In genomic region chr15:80014321-80015210, GRCm38 (mm10) we compare ENCODE assay signal across 8 mouse cellular contexts. TPM values are rescaled to one million over a fixed set of nuclear protein-coding genes. Genes with fewer than 3 reads are reported as not detected.
DNase-seq lines count a peak whose midpoint lies in the region; ATAC-seq lines count a peak whose summit lies in the region.

Pdgfb (minus strand) TSS chr15:80014977.

- H3K36me3 ChIP-seq in forebrain, embryonic 12.5 days (replicated peaks), result no peaks in the 10 kb centered on the region
- no peaks in the 10 kb centered on the region for H3K36me3 ChIP-seq in heart, embryonic 15.5 days
- H3K36me3 ChIP-seq in liver, embryonic 15.5 days (replicated peaks), result no peaks in the 10 kb centered on the region
- no peaks in the 10 kb centered on the region for H3K36me3 ChIP-seq in neural tube, embryonic 12.5 days

- peaks cover 33% of the 10 kb centered on the region for H3K4me1 ChIP-seq in forebrain, embryonic 12.5 days
- H3K4me1 ChIP-seq in heart, embryonic 15.5 days (replicated peaks), result peaks cover 42% of the 10 kb centered on the region
- peaks cover 24% of the 10 kb centered on the region for H3K4me1 ChIP-seq in liver, embryonic 15.5 days (replicated peaks)
- peaks cover 35% of the 10 kb centered on the region for H3K4me1 ChIP-seq in neural tube, embryonic 12.5 days

- no peaks in the 10 kb centered on the region for H3K9me3 ChIP-seq in forebrain, embryonic 12.5 days
- no peaks in the 10 kb centered on the region for H3K9me3 ChIP-seq in heart, embryonic 15.5 days (replicated peaks)
- no peaks in the 10 kb centered on the region for H3K9me3 ChIP-seq in liver, embryonic 15.5 days (replicated peaks)
- H3K9me3 ChIP-seq in neural tube, embryonic 12.5 days, result no peaks in the 10 kb centered on the region

- H3K4me3 ChIP-seq in forebrain, embryonic 12.5 days (replicated peaks), result peak within 1 kb of the TSS; percentile 61
- H3K4me3 ChIP-seq in heart, embryonic 15.5 days, result peak within 1 kb of the TSS; percentile 60
- peak within 1 kb of the TSS; percentile 53 for H3K4me3 ChIP-seq in liver, embryonic 15.5 days (replicated peaks)
- peak within 1 kb of the TSS; percentile 55 for H3K4me3 ChIP-seq in neural tube, embryonic 12.5 days

- H3K27me3 ChIP-seq in forebrain, embryonic 12.5 days, result peaks cover 81% of the 10 kb centered on the region
- peaks cover 71% of the 10 kb centered on the region for H3K27me3 ChIP-seq in heart, embryonic 15.5 days
- peaks cover 71% of the 10 kb centered on the region for H3K27me3 ChIP-seq in liver, embryonic 15.5 days
- peaks cover 72% of the 10 kb centered on the region for H3K27me3 ChIP-seq in neural tube, embryonic 12.5 days (replicated peaks)

- no peak for ATAC-seq in forebrain, embryonic 12.5 days (ENCODE audit: low FRiP score)
- 0 out of 2 replicates have a peak, but pooled peaks have one; percentile 16 for ATAC-seq in heart, embryonic 15.5 days (replicated peaks; ENCODE audit: insufficient number of reproducible peaks, insufficient read depth, low FRiP score, low read depth)
- ATAC-seq in liver, embryonic 15.5 days (ENCODE audit: insufficient read depth), result no peak
- ATAC-seq in neural tube, embryonic 12.5 days (ENCODE audit: low FRiP score, low read depth), result no peak

- WGBS in forebrain, embryonic 12.5 days, result under 1% methylated on average over 59 of the region's 60 CpGs
- WGBS in heart, embryonic 15.5 days, result 2% methylated on average over 60 of the region's 60 CpGs
- WGBS in liver, embryonic 15.5 days (ENCODE audit: insufficient replicate concordance), result 1% methylated on average over 60 of the region's 60 CpGs
- under 1% methylated on average over 60 of the region's 60 CpGs for WGBS in neural tube, embryonic 12.5 days

- H3K27ac ChIP-seq in forebrain, embryonic 12.5 days, result no peak within 1 kb of the TSS
- peak within 1 kb of the TSS; percentile 62 for H3K27ac ChIP-seq in heart, embryonic 15.5 days
- no peak within 1 kb of the TSS for H3K27ac ChIP-seq in liver, embryonic 15.5 days (replicated peaks)
- no peak within 1 kb of the TSS for H3K27ac ChIP-seq in neural tube, embryonic 12.5 days

- peak within 1 kb of the TSS; percentile 100 for H3K4me2 ChIP-seq in forebrain, embryonic 12.5 days
- peak within 1 kb of the TSS; percentile 96 for H3K4me2 ChIP-seq in heart, embryonic 15.5 days
- peak within 1 kb of the TSS; percentile 69 for H3K4me2 ChIP-seq in liver, embryonic 15.5 days
- peak within 1 kb of the TSS; percentile 99 for H3K4me2 ChIP-seq in neural tube, embryonic 12.5 days (replicated peaks)

- peak; percentile 32 to 49 for DNase-seq in urinary bladder, postnatal 36 days (ENCODE audit: low spot score in 2 of 2)
- DNase-seq in urinary bladder, postnatal 25 days (ENCODE audit: low spot score), result no peak
- peak; percentile 86 for DNase-seq in kidney, postnatal 14 days
- no peak for DNase-seq in MN1 (ENCODE audit: low spot score)

- H3K9ac ChIP-seq in forebrain, embryonic 12.5 days, result peak within 1 kb of the TSS; percentile 41
- peak within 1 kb of the TSS; percentile 72 for H3K9ac ChIP-seq in heart, embryonic 15.5 days
- H3K9ac ChIP-seq in liver, embryonic 15.5 days, result peak within 1 kb of the TSS; percentile 27; the same call in 1 of the 2 replicates
- H3K9ac ChIP-seq in neural tube, embryonic 12.5 days, result peak within 1 kb of the TSS; percentile 69

RNA-seq across cellular contexts. Expression of gene Pdgfb, which starts in this region (rescaled TPM):
- polyA plus RNA-seq in forebrain, embryonic 12.5 days (2016; fragmentation: Nextera tagmentation; extraction: Ambion mirVana), result 2.1 and 2.3 TPM in 2 replicates
- 3.7 and 4.0 TPM in 2 replicates for polyA plus RNA-seq in heart, embryonic 15.5 days (2015; fragmentation: Nextera tagmentation; extraction: Ambion mirVana)
- 0.51 and 0.67 TPM in 2 replicates for polyA plus RNA-seq in liver, embryonic 15.5 days (2015; fragmentation: Nextera tagmentation; extraction: Ambion mirVana)
- 3.3 TPM in 2 replicates for polyA plus RNA-seq in neural tube, embryonic 12.5 days (2016; fragmentation: Nextera tagmentation; extraction: Ambion mirVana)

Comparison
In these comparisons a context has a peak if more than half of its experiments do, and no peak if none do; other contexts are left out.
1. DNase-seq: peak in urinary bladder, postnatal 36 days (2 of 2) and kidney, postnatal 14 days (single experiment); none in urinary bladder, postnatal 25 days (single experiment) and MN1 (single experiment).
2. Peak in every context shown above with its lines, with median percentiles within 50 percentile points of each other: H3K4me2 ChIP-seq, H3K4me3 ChIP-seq and H3K9ac ChIP-seq.